Mouse (Mus musculus) right cerebral cortex, postnatal 25 days (tissue): ENCODE measurements around the gene Cnn3.
A peak's percentile ranks its signal among the peaks of the same experiment; 100 is the strongest.

Source experiments
- DNase-seq: peaks from one replicate; pipeline ENCODE4 v3.0.0; 2022

The Cnn3 gene

DNA sequence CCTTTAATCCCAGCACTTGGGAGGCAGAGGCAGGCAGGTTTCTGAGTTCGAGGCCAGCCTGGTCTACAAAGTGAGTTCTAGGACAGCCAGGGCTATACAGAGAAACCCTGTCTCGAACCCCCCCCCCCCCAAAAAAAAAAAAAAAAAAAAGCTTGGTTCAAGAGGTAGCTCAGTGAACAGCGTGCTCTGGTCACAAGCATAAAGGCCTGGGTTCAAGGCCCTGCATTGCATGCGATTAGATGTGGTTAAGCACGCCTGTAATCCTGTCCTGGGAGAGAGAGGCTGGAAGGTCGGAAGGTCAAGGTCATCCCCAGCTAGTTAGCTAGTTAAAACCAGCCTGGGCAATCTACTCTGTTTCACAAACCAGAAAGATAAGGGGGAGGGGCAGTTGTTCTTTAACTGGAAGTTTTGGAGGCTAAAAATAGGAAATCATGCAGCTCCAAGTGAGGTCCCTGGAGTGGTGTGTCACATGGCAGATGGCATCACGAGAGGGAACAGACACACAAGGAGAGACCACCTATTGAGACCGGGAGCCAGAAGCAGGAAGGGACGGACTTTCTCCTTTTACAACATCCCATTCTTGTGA, 7.4 kb upstream of the Cnn3 start:
- DNase-seq: no peak

DNA sequence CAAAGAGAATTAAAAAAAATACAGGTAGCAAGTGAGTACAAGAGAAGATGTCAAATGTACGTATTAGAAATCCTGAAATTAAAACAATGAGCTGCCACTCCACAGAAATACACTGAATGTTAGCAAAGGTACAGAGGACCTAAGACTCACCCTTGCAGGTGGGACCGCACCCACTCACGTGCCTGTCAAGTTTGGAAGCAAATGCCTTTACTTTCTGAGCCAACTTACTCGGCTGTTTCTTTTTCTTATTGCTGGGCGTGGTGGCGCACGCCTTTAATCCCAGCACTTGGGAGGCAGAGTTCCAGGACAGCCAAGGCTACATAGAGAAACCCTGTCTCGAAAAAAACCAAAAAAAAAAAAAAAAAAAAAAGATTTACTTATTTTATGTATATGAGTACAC, 3.9 kb upstream of the Cnn3 start:
- DNase-seq: no peak

DNA sequence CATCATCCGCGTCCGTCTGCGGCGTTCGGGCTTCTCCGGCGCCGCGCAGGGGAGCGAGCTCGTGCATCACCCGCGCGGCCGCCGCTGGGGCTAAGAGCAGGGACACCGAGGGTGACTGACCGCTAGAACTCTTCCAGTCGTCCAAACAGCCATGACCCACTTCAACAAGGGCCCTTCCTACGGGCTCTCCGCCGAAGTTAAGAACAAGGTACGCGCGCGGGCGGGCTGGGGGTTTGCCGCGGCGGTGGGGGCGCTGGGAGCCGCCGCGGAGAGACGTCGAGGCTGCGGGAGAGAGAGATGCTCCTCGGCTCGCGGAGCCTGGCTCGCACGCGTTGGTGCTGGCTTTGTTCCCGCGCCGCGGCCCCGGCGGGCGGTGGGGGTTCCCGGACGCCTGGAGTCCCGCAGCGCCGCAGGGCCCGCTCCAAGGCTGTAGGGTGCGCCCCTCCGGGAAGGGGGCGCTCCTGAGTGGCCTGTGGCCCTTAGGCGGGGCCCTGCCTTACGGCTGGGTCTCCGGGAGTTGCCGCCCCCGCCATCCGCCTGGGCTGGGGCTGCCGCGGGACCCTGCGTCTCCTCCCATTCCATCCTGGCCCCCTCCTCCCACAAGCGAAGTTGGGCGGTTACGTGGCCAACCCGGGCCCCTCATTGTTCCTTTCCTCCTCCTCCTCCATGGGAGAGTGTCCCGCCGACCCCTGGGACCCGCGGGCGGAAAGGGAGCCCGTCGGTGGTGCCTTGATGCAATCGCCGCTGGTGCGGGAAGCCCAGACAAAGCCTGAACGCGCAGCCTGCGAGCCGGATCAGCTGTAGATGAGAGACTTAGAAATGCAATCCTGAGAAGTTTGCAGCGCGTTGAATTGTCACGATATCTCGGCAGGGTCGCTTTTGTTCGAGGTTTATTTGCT, 573 bp downstream of the Cnn3 start:
- peak; percentile 69 for DNase-seq

DNA sequence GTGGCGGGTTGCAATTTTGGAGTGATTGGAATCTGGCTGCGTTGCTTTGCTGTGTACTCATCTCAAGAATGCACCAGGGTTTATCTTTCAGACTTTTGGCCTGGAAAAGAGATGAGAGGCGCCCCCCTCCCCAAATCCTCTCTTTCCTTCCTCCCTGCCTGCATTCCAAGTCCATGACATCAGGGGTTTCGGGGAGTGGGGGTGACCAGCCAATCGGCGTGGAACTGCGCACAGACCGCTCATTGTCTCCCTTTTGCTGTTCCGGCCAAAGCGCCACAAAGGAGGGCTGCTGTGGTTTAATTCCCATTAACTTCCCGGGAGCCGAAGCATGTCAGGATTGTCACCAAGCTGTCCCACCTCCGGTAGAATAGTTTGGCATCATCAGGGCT, 1.2 kb downstream of the Cnn3 start:
- peak; percentile 38 for DNase-seq

DNA sequence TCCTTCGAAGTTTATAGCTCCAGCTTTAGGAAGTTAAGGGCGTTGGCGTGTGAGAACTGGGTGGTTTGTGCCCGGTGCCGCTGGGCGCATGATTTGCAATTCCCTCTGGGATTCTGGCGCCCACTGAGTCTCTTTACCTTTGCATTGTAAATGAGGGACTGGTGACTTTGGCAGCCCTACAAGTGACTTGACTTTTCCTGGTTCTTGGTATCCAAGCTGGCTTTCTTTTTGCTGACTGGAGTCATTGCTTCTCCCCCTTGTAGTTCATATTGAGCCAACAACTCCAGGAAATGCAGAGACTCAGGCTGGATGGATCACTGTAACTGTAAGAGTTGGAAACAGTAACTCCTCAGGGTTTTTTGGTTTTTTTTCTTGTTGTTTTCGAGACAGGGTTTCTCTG, 1.9 kb downstream of the Cnn3 start:
- peak; percentile 12 for DNase-seq

DNA sequence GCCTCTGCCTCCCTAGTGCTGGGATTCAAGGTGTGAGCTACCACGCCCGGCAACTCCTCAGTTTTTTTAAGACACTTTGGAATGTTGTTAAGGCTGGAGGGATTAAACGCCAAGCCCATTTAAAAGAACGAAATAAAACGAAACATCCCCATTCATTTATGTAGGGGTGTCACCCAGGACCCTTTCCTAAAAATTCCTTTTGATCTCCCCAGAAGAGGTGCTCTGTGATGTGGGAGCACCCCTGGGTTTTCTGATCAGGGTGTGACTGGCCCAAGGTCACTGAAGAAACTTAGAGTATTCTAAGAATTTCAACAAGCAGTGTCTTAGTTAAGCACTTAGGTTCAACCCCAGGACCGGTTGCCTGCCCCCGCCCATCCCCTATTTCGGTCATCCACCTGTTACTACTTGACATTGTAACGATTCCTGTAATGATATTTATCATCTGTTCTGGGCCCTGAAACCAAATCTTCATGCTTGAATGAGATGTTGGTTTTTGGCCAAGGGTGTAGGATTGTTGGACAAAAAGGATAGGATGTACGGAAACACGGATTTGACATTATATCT, 2.5 kb downstream of the Cnn3 start:
- DNase-seq: no peak

DNA sequence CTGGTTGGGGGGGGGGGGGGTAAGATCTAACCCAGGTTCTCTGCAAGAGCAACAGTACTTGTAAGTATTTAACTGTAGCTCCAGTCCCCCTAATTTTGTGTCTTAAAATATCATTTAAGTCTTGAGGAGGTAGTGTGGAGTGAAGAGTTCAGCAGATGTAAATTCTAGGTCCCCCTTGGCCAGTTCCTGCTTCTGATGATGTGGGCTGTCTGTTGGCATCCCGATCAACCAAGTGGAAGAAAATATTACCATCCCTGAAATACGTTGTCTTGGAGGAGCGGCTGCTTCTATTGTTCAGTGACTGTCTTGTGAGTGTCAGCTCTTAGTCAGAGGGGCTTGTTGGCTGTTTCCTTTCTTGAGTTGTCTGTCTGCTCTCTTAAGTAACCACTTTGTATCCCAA, 3.2 kb downstream of the Cnn3 start:
- DNase-seq: no peak

DNA sequence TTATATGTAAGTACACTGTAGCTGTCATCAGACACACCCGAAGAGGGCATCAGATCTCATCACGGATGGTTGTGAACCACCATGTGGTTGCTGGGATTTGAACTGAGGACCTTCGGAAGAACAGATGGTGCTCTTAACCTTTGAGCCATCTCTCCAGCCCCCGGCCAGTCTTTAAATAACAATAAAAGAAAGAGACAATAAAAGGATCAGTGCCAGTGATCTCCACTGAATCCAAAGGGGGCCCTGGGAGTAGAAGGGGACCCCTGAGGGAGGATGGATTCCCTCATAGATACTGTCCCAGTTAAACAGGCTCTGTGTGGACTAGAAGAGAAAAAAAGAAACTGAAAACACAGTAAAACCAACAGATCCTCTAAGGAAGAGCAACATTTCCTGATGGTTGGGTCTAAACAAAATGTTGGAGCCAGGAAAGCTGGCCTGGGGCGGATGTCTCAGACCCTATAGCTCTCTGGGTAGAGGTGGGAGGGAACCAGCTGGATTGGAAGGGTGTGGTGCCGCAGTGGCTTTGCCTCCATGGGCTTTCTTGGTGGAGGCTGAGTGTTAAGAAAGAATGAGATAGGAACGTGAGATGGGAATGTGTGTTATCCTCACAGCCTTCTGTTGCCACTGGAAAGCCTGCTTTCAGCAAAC, 4.1 kb downstream of the Cnn3 start:
- DNase-seq: no peak

DNA sequence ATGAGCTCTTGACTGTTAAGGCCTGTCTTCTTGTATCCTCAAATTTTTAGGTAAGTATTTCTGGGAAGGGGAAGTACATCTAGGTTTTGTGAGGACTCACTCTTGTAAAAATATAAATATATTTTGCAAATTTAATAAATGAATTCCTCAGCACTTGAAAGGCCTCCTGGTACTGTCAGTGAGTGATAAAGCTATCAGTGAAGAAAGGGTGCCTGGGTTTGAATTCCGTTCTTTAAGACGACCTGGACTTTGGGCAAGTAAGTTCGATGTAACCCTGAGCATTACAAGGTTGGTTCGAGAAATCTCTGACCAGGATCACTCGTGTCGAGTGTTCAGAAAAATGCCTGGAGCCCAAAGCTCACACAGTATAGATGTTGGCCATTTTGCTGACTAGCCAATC, 7.1 kb downstream of the Cnn3 start:
- no peak for DNase-seq

DNA sequence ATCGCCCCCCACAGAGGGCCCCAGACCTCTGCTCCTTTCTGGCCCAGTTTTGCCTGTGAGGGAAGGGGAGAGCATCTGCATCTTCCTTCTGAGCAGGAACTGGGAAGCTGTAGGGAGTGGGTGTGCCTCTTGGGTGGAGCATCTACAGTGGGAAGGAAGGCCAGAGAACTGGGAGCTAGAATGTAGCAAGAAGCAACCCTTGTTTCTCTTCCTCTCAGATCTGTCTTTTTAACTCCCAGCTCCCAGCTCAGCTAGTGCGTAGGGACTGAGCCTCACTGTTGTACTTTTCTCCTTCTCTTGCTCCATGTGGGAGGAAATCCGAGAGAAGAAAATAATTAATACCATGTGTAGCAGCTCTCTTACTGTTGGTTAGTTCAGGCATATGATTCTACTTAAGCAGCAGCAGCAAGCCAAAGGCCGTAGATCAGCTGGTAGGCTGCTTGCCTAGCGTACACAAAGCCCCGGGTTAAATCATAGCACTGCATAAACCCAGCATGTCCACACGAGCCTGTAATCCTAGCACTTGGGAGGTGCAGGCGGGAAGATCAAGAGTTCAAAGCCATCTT, 7.8 kb downstream of the Cnn3 start:
- DNase-seq: no peak

DNA sequence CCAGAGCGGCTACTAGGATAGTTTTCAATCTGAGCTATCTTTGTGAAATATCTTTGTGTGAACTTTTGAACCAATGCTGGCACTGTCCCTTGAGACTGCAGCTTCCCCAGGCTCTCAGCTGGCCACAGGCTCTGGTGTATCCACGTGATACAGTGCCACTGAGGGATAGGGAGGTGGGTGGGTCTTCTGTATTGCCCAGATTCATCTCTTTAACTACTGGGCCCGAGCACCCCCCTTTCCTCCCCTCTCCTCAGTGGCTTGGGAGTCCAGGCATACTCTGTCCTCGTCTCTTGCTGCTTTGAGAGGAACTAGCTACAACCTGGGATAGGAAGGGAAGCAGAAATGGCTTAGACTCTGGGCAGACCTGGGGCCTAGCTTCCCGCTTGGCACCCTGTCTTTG, 9.0 kb downstream of the Cnn3 start:
- no peak for DNase-seq

DNA sequence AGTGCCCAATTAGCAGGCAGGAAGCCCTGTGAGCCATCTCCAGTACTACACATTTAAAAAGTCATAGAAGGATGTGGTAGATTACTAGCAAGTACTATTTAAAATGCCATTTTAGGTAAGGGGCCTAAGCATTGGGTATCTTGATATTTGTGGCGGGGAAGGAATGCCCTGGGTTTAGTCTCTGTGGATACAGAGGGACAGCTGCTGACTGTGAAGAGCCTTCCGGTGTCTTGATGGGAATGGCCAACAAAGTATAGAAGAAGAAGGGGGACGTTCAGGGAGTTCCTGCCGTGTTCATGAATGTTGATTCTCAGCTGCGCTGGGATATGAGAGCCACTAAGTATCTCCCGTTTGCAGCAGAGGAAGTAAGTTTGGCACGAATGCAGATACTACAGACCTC, 10.8 kb downstream of the Cnn3 start:
- DNase-seq: no peak

DNA sequence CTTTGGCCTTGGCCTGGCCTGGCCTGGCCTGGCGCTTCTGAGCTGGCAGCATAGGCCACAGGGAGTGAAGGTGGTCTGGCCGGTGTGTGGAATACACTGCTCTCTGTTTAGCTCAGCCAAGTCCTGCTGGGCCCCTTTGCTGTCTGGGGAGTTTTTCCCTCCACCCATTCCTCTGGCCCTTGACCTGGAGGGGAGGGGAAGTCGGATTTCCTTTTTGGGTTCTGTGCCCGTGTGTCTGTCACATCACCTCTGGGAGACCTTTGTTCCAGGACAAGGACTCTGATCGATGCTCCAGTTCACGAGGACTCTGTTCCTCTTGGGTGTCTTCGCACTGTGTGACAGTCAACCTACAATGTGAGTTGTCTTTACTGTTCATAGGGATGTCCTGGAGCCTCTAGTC, 11.7 kb downstream of the Cnn3 start:
- DNase-seq: no peak

DNA sequence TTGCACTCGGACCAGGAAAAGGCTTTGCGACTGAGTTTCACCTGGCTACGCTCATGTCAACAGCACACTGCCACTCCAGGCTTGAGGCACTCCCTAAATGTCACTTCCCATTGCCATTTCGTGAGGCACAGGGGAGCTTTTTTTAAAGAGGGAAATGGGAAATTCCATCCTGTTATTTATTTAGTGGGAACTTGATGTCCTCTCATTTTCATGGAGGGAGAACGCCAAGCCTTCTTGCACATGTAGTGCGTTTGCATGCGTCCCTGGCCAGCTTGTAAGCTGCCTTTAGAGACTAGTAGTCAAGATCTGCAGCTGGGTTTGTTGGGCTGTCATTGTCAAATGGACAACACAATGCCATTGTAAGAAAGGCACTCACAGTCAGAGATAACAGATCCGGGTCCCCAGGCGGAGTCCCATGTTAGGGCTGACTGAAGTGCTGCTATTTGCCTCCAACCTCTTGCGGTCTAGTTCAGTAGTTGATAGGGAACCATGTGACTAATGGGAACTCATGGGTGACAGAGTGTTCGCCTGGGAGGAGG, 13.4 kb downstream of the Cnn3 start:
- no peak for DNase-seq

DNA sequence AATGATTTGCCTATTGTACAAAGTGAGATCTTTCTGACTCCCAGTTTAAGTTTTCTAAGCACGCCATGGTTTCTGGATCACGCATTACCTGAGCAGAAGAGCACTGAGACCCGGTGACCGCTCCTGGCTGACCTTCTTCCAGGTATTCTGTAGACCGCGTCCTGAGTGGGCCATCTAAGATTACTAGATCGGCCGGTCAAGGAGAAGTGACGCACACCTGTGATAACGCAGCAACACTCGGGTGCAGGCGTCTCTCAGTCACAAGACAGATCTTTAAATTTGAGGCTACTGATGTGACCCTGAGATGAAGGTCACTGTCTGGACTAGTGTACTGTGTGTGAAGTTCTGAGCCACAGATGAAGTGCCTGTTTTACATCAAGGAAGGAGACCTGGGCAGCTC, 15.2 kb downstream of the Cnn3 start:
- no peak for DNase-seq

DNA sequence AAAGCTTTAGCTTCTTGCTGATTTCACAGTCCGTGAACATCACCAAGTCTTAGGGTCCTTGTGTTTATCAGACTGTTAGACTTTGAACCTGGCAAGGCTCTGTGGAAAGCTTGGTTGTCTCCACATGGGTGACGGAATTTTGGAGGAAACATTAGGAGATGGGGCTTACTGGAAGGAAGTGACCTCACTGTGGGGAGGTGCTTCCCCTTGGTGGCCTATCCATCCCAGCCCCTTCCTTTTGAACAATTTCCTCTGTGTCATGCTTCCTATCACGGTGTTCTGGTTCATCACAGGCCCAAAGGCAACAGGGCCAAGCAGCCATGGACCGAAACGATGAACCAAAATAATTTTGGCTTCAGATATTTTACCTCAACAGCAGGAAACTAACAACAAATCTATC, 16.0 kb downstream of the Cnn3 start:
- DNase-seq: no peak

DNA sequence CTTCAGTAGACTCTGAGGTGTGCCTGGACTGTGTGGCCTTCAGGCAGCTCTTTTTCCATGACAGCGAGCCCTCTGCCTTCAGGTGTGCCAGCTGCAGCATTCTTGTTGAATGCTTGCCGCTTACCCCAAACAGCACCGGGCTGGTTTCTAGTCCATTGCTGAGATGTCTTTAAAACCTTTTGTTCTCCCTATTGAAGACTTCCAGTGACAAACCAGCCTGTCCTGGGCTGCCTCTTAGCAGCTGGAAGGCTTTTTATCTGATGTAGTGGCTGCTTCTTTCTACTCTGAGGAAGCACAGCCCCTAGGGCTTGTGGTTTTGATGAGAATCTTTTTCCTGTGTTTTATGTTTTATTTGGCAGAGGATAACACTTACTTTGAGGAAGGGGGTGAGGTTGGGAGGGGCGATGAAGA, 17.6 kb downstream of the Cnn3 start:
- no peak for DNase-seq

DNA sequence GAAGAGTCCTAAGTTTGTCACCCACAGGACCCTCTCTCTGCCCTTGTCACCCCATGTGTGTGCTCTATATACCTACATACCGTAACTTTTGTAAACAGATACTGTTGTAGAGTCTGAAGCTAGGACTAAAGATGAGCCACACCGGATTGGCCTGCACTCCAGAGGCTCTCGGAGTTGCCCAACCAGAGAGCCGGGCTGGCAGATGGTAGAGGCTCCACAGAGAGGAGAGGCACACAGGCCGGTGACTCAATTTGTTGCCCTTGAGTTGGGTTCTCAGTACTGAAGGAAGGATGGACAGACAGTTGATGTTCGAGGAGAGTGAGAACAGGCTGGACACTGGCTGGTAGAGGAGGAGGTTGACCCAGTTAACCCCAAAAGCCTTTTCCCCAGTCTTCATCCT, 18.1 kb downstream of the Cnn3 start:
- no peak for DNase-seq

DNA sequence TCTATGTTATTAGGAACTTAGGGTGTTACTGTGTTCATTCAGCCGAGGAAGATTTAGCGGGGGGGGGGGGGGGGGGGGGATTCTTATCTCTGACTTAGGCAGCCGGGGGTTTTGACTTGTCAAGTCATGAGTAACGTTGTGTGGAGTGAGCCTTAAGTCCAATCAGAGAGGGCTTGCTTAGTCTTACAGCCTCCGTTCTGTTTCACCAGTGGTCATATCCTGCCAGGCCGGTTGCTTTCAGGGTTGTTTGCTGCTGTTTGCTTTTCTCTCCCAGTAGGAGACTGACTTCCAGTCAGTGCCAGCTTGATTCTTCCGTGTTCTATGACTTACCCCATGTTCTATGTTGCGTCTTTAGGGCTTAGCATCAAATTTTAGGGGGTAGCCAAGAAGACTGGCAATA, 20.2 kb downstream of the Cnn3 start:
- DNase-seq: no peak

DNA sequence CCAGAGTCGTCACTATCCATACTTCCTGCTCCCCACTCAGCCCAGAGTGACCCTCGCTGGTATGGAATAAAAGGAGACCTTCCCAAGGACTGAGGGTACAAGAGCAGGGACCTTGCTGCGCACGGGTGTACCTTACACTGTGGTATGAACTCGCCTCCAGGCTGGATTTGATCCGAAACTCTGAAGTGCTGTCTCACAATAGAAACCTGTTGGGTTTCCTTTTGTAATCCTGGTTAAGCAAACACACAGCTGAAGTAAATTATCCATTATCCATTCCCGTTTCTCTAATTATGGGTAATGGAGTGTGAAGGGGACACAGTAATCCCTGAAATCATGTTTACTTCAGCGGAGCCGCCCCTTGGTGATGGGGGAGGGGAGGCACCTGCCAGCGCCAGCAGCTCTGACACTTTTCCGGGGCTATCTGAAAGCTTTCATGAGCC, 21.8 kb downstream of the Cnn3 start:
- DNase-seq: no peak

DNA sequence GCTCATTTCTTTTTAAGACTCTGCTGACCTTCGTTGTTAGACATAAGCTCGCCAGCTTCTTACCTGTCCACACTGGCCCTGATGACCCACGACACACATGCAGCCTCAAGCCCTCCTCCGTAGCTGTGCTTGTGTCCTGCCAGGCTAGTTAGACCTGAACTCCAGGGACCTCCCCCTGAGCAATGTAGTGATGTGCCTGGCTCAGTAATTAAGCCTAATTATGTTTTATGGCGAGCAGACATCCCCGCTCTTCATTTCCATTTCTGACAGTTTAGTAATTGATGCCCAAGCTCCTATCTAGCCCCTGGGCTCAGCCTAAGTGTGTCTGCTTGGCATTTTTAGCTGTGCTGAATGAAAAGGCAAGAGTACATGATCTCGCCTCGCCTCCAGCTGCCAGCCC, 22.3 kb downstream of the Cnn3 start:
- no peak for DNase-seq

DNA sequence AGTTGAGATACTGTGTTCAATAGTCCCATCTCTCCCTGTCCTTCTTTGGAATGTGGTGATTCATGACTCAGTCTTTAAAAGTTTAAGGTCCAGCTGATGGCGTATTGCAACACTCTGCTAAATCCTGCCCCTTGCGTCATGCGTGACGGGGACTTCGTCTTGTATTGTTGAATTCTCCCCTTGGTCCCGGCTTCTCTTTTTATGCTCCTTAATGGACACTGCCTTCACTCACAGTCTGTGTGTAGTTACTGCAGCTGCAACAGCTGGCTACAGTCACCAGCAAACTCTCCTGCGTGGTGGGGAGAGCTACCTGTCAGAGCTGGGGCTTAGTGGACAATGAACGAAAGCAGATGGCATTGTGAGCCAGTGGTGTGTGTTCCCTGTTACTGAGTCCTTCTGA, 23.2 kb downstream of the Cnn3 start:
- DNase-seq: no peak

DNA sequence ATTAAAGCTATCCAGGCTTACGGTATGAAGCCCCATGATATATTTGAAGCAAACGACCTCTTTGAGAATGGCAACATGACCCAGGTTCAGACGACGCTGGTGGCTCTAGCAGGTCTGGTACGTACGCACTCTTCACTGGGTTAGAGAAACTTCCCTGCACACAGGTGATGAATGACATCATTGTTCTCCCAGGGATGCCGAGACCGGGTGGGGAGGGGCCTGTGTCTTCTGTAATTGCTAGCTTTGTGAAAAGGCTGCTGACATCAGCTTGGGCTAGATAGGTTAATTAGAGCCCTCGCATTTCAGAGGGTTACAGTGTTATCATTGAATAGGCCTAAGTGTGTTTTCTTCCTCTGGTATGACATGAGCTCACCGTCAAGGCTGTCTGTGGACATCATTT, 25.1 kb downstream of the Cnn3 start:
- DNase-seq: no peak
